ENCODE assay signal across 28 mouse cellular contexts in genomic region chr17:45928013-45928412, GRCm38 (mm10).
"Had no signal": no experiment of that assay in that cellular context is flagged by ENCODE, and none has a peak within 500 bp of the region (broad histone marks: within the 10 kb centered on the region; RNA-seq: fewer than 3 reads in every experiment).

No protein-coding gene starts in this region.

- H3K4me2 ChIP-seq: embryonic facial prominence, embryonic 12.5 days; embryonic facial prominence, embryonic 13.5 days; embryonic facial prominence, embryonic 15.5 days; forebrain, embryonic 12.5 days; forebrain, embryonic 13.5 days; forebrain, embryonic 15.5 days had no signal

- ATAC-seq: forebrain, embryonic 13.5 days; forebrain, embryonic 14.5 days; forebrain, embryonic 15.5 days; forebrain, embryonic 16.5 days; forebrain, postnatal 0 days had no signal

- H3K36me3 ChIP-seq: embryonic facial prominence, embryonic 10.5 days; embryonic facial prominence, embryonic 12.5 days; embryonic facial prominence, embryonic 13.5 days; embryonic facial prominence, embryonic 15.5 days; forebrain, embryonic 10.5 days; forebrain, embryonic 12.5 days; forebrain, embryonic 15.5 days had no signal

- H3K9me3 ChIP-seq: embryonic facial prominence, embryonic 10.5 days; embryonic facial prominence, embryonic 12.5 days; embryonic facial prominence, embryonic 13.5 days; embryonic facial prominence, embryonic 15.5 days; forebrain, embryonic 10.5 days; forebrain, embryonic 12.5 days; forebrain, embryonic 13.5 days; forebrain, embryonic 15.5 days had no signal

- H3K9ac ChIP-seq: embryonic facial prominence, embryonic 12.5 days; embryonic facial prominence, embryonic 13.5 days; embryonic facial prominence, embryonic 15.5 days; forebrain, embryonic 12.5 days; forebrain, embryonic 13.5 days; forebrain, embryonic 15.5 days; forebrain, postnatal 0 days had no signal

- H3K4me1 ChIP-seq: forebrain, embryonic 13.5 days; forebrain, embryonic 15.5 days had no signal

- H3K27ac ChIP-seq: embryonic facial prominence, embryonic 15.5 days; forebrain, embryonic 10.5 days; forebrain, embryonic 12.5 days; forebrain, embryonic 13.5 days; forebrain, embryonic 15.5 days; gastrocnemius, adult 2 months had no signal

- H3K27me3 ChIP-seq: embryonic facial prominence, embryonic 13.5 days; embryonic facial prominence, embryonic 15.5 days; forebrain, embryonic 13.5 days; forebrain, embryonic 15.5 days had no signal

- DNase-seq: cerebellum, adult 2 months; cerebellum, adult 8-10 months; cerebellum, adult 9-10 months; cerebellum, adult 9-11 months; cerebellum, postnatal 10 days; cerebellum, postnatal 14 days; cerebellum, postnatal 25 days; cerebellum, postnatal 36 days; embryo, embryonic 11 days; forebrain, postnatal 0 days; gastrocnemius, adult 2 months; gastrocnemius, postnatal 10 days; gastrocnemius, postnatal 14 days; gastrocnemius, postnatal 25 days; gastrocnemius, postnatal 36 days; heart, adult 11 months; heart, adult 18-20 months had no signal

- H3K4me3 ChIP-seq: embryonic facial prominence, embryonic 10.5 days; embryonic facial prominence, embryonic 12.5 days; embryonic facial prominence, embryonic 13.5 days; embryonic facial prominence, embryonic 15.5 days; erythroblast, embryonic 14.5 days; forebrain, embryonic 10.5 days; forebrain, embryonic 12.5 days; forebrain, embryonic 13.5 days; forebrain, embryonic 15.5 days; gastrocnemius, adult 2 months had no signal
